28 mouse cellular contexts compared by ENCODE assay signal in the genomic region with DNA sequence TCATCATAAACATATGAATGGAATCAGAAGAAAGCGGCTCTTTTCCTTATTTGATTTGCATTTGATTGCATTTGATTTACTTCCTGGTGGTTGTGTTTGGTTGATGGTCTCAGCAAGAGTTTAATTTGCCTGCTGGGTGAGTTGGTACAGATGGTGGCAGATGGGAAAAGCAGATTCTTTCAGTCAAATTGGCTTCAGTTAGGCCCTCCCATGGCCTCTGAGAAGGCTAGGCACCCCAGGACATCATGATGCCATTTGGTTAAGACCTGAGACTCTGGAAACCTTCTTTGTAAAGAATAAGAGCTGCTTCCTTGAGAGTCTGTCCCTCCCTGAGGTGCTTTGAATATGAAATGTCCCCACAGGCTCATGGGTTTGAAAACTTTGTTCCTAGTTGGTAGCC.
DNase-seq lines count a peak whose midpoint lies in the region; ATAC-seq and TF ChIP-seq lines count a peak whose summit lies in the region.
"Had no signal": no experiment of that assay in that cellular context is flagged by ENCODE, and none has a peak within 500 bp of the region (broad histone marks: within the 10 kb centered on the region; RNA-seq: fewer than 3 reads in every experiment).

No protein-coding gene starts in this region.

- TF ChIP-seq CTCF in CH12.LX (conservative IDR thresholded peaks at IDR 0.05 in 1 of 2, IDR thresholded peaks at IDR 0.05 in 1 of 2; ENCODE audit: low read depth in 2 of 2, low read length in 2 of 2), result no peak

- dilution Hi-C loops in CH12.LX (cut with MboI; ENCODE audit: extremely low pct_ligation_motif_present, extremely low pct_unique_long_range_greater_than_20kb, low sequenced_read_pairs), result no loop called here

- H3K4me1 ChIP-seq in CH12.LX (ENCODE audit: control insufficient read depth in 1 of 2, insufficient read depth in 2 of 2), result peaks cover 0 to 29% of the 10 kb centered on the region in 2 experiments; a peak in 1 of 4 replicates
- no peaks in the 10 kb centered on the region for H3K4me1 ChIP-seq in forebrain, embryonic 15.5 days
- H3K4me1 ChIP-seq in embryonic facial prominence, embryonic 10.5 days, result peaks cover 6% of the 10 kb centered on the region; the same call in 1 of the 2 replicates
- H3K4me1 ChIP-seq: heart, embryonic 15.5 days; limb, embryonic 13.5 days; liver, embryonic 13.5 days; neural tube, embryonic 13.5 days had no signal

- no peak for ATAC-seq in forebrain, embryonic 15.5 days (replicated peaks)
- ATAC-seq: intestine, postnatal 0 days had no signal

- WGBS in forebrain, embryonic 15.5 days, result 56% methylated on average over 1 of the region's 1 CpGs
- 78% methylated on average over 1 of the region's 1 CpGs for WGBS in embryonic facial prominence, embryonic 10.5 days

- no peak for TF ChIP-seq RAD21 in CH12.LX (IDR thresholded peaks at IDR 0.05; ENCODE audit: low read depth, low read length)

- intact Hi-C loops in heart, postnatal 10 days (cut with DNase I), result no loop called here

- peaks cover 46 to 93% of the 10 kb centered on the region in 2 experiments for H3K36me3 ChIP-seq in CH12.LX (replicated peaks in 1 of 2; ENCODE audit: control insufficient read depth in 1 of 2, insufficient read depth in 1 of 2, low read length in 1 of 2)
- H3K36me3 ChIP-seq in forebrain, embryonic 15.5 days, result no peaks in the 10 kb centered on the region
- no peaks in the 10 kb centered on the region for H3K36me3 ChIP-seq in embryonic facial prominence, embryonic 10.5 days (replicated peaks)
- H3K36me3 ChIP-seq: heart, embryonic 15.5 days; liver, embryonic 13.5 days; neural tube, embryonic 13.5 days had no signal

- no peak overlapping the region for H3K9ac ChIP-seq in CH12.LX (ENCODE audit: insufficient read depth, low read depth)
- H3K9ac ChIP-seq in forebrain, embryonic 15.5 days (replicated peaks), result no peak overlapping the region
- H3K9ac ChIP-seq: heart, embryonic 15.5 days; limb, embryonic 13.5 days; liver, embryonic 13.5 days; neural tube, embryonic 13.5 days had no signal

- no peak overlapping the region for H3K27ac ChIP-seq in CH12.LX (ENCODE audit: insufficient read depth, low read depth)
- no peak overlapping the region for H3K27ac ChIP-seq in forebrain, embryonic 15.5 days (replicated peaks)
- no peak overlapping the region for H3K27ac ChIP-seq in embryonic facial prominence, embryonic 10.5 days (replicated peaks)
- H3K27ac ChIP-seq: gastrocnemius, adult 2 months; heart, embryonic 15.5 days; layer of hippocampus, adult 2 months; limb, embryonic 13.5 days; liver, embryonic 13.5 days; neural tube, embryonic 13.5 days; stomach, postnatal 0 days had no signal

- no peak overlapping the region for H3K4me2 ChIP-seq in CH12.LX (ENCODE audit: insufficient read depth, low read depth, poor library complexity, severe bottlenecking)
- no peak overlapping the region for H3K4me2 ChIP-seq in forebrain, embryonic 15.5 days (replicated peaks)
- H3K4me2 ChIP-seq: heart, embryonic 15.5 days; limb, embryonic 13.5 days; liver, embryonic 13.5 days; neural tube, embryonic 13.5 days had no signal

- no peaks in the 10 kb centered on the region for H3K79me2 ChIP-seq in CH12.LX (replicated peaks; ENCODE audit: control insufficient read depth, extremely low read depth, insufficient read depth, poor library complexity, severe bottlenecking)

- H3K4me3 ChIP-seq in CH12.LX (replicated peaks in 1 of 3; ENCODE audit: low read depth in 2 of 3, low read length in 2 of 3, poor library complexity in 1 of 3), result no peak overlapping the region
- no peak overlapping the region for H3K4me3 ChIP-seq in forebrain, embryonic 15.5 days
- H3K4me3 ChIP-seq in embryonic facial prominence, embryonic 10.5 days, result no peak overlapping the region
- H3K4me3 ChIP-seq: gastrocnemius, adult 2 months; heart, embryonic 15.5 days; layer of hippocampus, adult 2 months; limb, embryonic 13.5 days; liver, embryonic 13.5 days; myocyte; neural tube, embryonic 13.5 days had no signal

- no peaks in the 10 kb centered on the region for H3K27me3 ChIP-seq in CH12.LX (replicated peaks)
- no peaks in the 10 kb centered on the region for H3K27me3 ChIP-seq in forebrain, embryonic 15.5 days
- H3K27me3 ChIP-seq in embryonic facial prominence, embryonic 10.5 days (replicated peaks; ENCODE audit: low read depth, poor library complexity, severe bottlenecking), result peaks cover 57% of the 10 kb centered on the region
- H3K27me3 ChIP-seq: heart, embryonic 15.5 days; limb, embryonic 13.5 days; liver, embryonic 13.5 days; neural tube, embryonic 13.5 days had no signal

- TF ChIP-seq POLR2A in CH12.LX (IDR thresholded peaks at IDR 0.05; ENCODE audit: low read depth, low read length), result no peak

- H3K9me3 ChIP-seq in CH12.LX (replicated peaks; ENCODE audit: low read length), result no peaks in the 10 kb centered on the region
- H3K9me3 ChIP-seq in forebrain, embryonic 15.5 days, result no peaks in the 10 kb centered on the region
- H3K9me3 ChIP-seq in embryonic facial prominence, embryonic 10.5 days, result no peaks in the 10 kb centered on the region
- H3K9me3 ChIP-seq: heart, embryonic 15.5 days; limb, embryonic 13.5 days; liver, embryonic 13.5 days; neural tube, embryonic 13.5 days had no signal

- TF ChIP-seq EP300 in CH12.LX (IDR thresholded peaks at IDR 0.05; ENCODE audit: low read length), result no peak

- peak; percentile 17 for DNase-seq in heart, adult 11 months
- no peak for DNase-seq in heart, postnatal 10 days
- peak; percentile 12 for DNase-seq in CH12.LX (ENCODE audit: extremely low read depth)
- DNase-seq in cerebellum, adult 11 months, result peak; percentile 48
- peak; percentile 81 for DNase-seq in cerebellum, adult 9-11 months
- DNase-seq in embryonic facial prominence, embryonic 10.5 days (ENCODE audit: low spot score), result no peak
- DNase-seq in spleen, postnatal 14 days (ENCODE audit: low spot score in 2 of 2), result no peak
- DNase-seq: adrenal gland, adult 2 months; embryo, embryonic 11 days; gastrocnemius, adult 2 months; heart, postnatal 4 days; kidney, postnatal 25 days; liver, embryonic 13.5 days; lung, adult 2 months; lung, postnatal 14 days; midbrain, embryonic 14.5 days; retina, postnatal 1 day; right cerebral cortex, postnatal 25 days; thymus, adult 2 months; thymus, postnatal 4 days had no signal

- in situ Hi-C loops in CH12.LX (cut with MboI; ENCODE audit: low pct_ligation_motif_present, low pct_unique_long_range_greater_than_20kb, low sequenced_read_pairs), result no loop called here

TF ChIP-seq in CH12.LX, 34 proteins besides CTCF, POLR2A, EP300 and RAD21:
- no peak for TF ChIP-seq ZKSCAN1 (IDR thresholded peaks at IDR 0.05; ENCODE audit: borderline replicate concordance, low read depth, low read length)

Comparison
In these comparisons a context has a peak if more than half of its experiments do, and no peak if none do; other contexts are left out.
1. DNase-seq: peak in heart, adult 11 months (single experiment), CH12.LX (single experiment), cerebellum, adult 11 months (single experiment) and cerebellum, adult 9-11 months (single experiment); none in heart, postnatal 10 days (0 of 2), embryonic facial prominence, embryonic 10.5 days (single experiment) and spleen, postnatal 14 days (0 of 2).